9 mouse cellular contexts compared by ENCODE assay signal in the genomic region with DNA sequence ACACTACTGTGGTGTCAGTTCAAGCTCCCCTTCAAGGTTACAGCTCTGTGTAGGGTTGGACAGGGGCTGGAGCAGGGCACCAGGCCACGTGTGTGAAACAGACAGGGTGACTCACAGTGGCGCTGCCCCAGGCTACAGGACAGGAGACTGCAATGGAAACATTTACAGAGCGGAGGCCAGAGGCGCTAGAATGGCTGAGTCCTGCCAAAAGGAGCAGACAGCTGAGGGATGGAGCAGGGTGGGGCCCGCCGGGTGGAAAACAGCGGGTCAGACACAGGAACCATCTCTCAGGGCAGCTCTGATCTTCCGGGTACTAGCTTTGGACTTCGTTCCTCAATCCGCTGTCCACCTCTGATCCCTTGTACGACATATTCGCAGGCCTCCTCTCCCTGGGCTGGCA. TPM values are rescaled to one million over a fixed set of nuclear protein-coding genes. Genes with fewer than 3 reads are reported as not detected.
A peak's percentile ranks its signal among the peaks of the same experiment; 100 is the strongest.
DNase-seq lines count a peak whose midpoint lies in the region; ATAC-seq and TF ChIP-seq lines count a peak whose summit lies in the region.
"Had no signal": no experiment of that assay in that cellular context is flagged by ENCODE, and none has a peak within 500 bp of the region (broad histone marks: within the 10 kb centered on the region; RNA-seq: fewer than 3 reads in every experiment).

No protein-coding gene starts in this region.

- H3K4me3 ChIP-seq in kidney, embryonic 14.5 days (ENCODE audit: low read length), result no peak overlapping the region
- no peak overlapping the region for H3K4me3 ChIP-seq in intestine, postnatal 0 days (ENCODE audit: low read depth, low read length)
- no peak overlapping the region for H3K4me3 ChIP-seq in forebrain, embryonic 12.5 days (replicated peaks)
- H3K4me3 ChIP-seq: erythroblast, embryonic 14.5 days had no signal

- peak; percentile 52 for DNase-seq in kidney, adult 18-20 months
- peak; percentile 81 for DNase-seq in fibroblast of lung, adult 2 months (ENCODE audit: low read depth)
- DNase-seq in neural tube, embryonic 10.5 days (ENCODE audit: extremely low spot score, low spot score), result no peak

- 76% methylated on average over 12 of the region's 12 CpGs for WGBS in kidney, embryonic 14.5 days
- WGBS in intestine, postnatal 0 days, result 27% methylated on average over 12 of the region's 12 CpGs
- 86% methylated on average over 12 of the region's 12 CpGs for WGBS in forebrain, embryonic 12.5 days

- H3K9me3 ChIP-seq in kidney, embryonic 14.5 days (ENCODE audit: control insufficient read depth, low read length), result no peaks in the 10 kb centered on the region
- no peaks in the 10 kb centered on the region for H3K9me3 ChIP-seq in intestine, postnatal 0 days (ENCODE audit: control insufficient read depth)
- no peaks in the 10 kb centered on the region for H3K9me3 ChIP-seq in forebrain, embryonic 12.5 days

- no peak; the same call in 1 of the 2 replicates for ATAC-seq in kidney, embryonic 14.5 days (ENCODE audit: low FRiP score, low TSS enrichment)
- ATAC-seq in intestine, postnatal 0 days, result peak; percentile 61
- 0 out of 2 replicates have a peak, but pooled peaks have one; percentile 4 for ATAC-seq in monocyte, adult 5-6 weeks (replicated peaks; ENCODE audit: insufficient number of reproducible peaks, low FRiP score, low TSS enrichment, poor library complexity, severe bottlenecking)
- no peak for ATAC-seq in erythroid progenitor cell, adult 5-6 weeks (replicated peaks; ENCODE audit: low FRiP score, poor library complexity, severe bottlenecking)
- no peak for ATAC-seq in forebrain, embryonic 12.5 days (ENCODE audit: low FRiP score)

- H3K27me3 ChIP-seq in kidney, embryonic 14.5 days (ENCODE audit: control insufficient read depth, insufficient read depth, low read length), result no peaks in the 10 kb centered on the region
- no peaks in the 10 kb centered on the region for H3K27me3 ChIP-seq in intestine, postnatal 0 days (replicated peaks; ENCODE audit: control insufficient read depth, insufficient read depth, low read length)
- no peaks in the 10 kb centered on the region for H3K27me3 ChIP-seq in forebrain, embryonic 12.5 days

- no peak overlapping the region for H3K27ac ChIP-seq in kidney, embryonic 14.5 days (ENCODE audit: low read depth, low read length)
- H3K27ac ChIP-seq in intestine, postnatal 0 days (ENCODE audit: low read depth, low read length), result no peak overlapping the region; the same call in 1 of the 2 replicates
- no peak overlapping the region for H3K27ac ChIP-seq in forebrain, embryonic 12.5 days

- TF ChIP-seq CTCF in intestine, postnatal 0 days (IDR thresholded peaks at IDR 0.05; ENCODE audit: low read depth), result peak; percentile 15; the same call in 1 of the 2 replicates

- H3K4me1 ChIP-seq in kidney, embryonic 14.5 days (ENCODE audit: control insufficient read depth, insufficient read depth, low read length), result peaks cover 33% of the 10 kb centered on the region
- 0 out of 2 replicates have a peak, but pooled peaks cover 8% of the 10 kb centered on the region for H3K4me1 ChIP-seq in intestine, postnatal 0 days (replicated peaks; ENCODE audit: control insufficient read depth, insufficient read depth, low read length)
- H3K4me1 ChIP-seq in forebrain, embryonic 12.5 days, result peaks cover 7% of the 10 kb centered on the region

- no peaks in the 10 kb centered on the region for H3K36me3 ChIP-seq in kidney, embryonic 14.5 days (ENCODE audit: control insufficient read depth, insufficient read depth, low read length)
- no peaks in the 10 kb centered on the region for H3K36me3 ChIP-seq in intestine, postnatal 0 days (ENCODE audit: control insufficient read depth, insufficient read depth)
- no peaks in the 10 kb centered on the region for H3K36me3 ChIP-seq in forebrain, embryonic 12.5 days (replicated peaks)

- H3K4me2 ChIP-seq in kidney, embryonic 14.5 days (replicated peaks; ENCODE audit: low read depth, low read length), result no peak overlapping the region
- 0 out of 2 replicates have a peak overlapping the region, but pooled peaks have one; percentile 9 for H3K4me2 ChIP-seq in intestine, postnatal 0 days (replicated peaks; ENCODE audit: low read depth)
- no peak overlapping the region for H3K4me2 ChIP-seq in forebrain, embryonic 12.5 days

- H3K9ac ChIP-seq in kidney, embryonic 14.5 days (ENCODE audit: low read depth, low read length), result no peak overlapping the region
- H3K9ac ChIP-seq in intestine, postnatal 0 days (ENCODE audit: low read depth, low read length), result no peak overlapping the region
- H3K9ac ChIP-seq in forebrain, embryonic 12.5 days, result no peak overlapping the region

RNA-seq across cellular contexts. Expression of a gene that starts 4.3 kb away (rescaled TPM):
- polyA plus RNA-seq in kidney, embryonic 14.5 days (2014; fragmentation: Nextera tagmentation; extraction: Ambion mirVana), result 0.47 and 0.77 TPM in 2 replicates
- 0.76 and 1.4 TPM in 2 replicates for polyA plus RNA-seq in intestine, postnatal 0 days (2015; fragmentation: Nextera tagmentation; extraction: Ambion mirVana)
- 28.4 to 51.7 TPM (median 32.7 TPM) in 3 replicates for total RNA-seq in monocyte, adult 5-6 weeks (2017)
- 2.9 TPM in 1 of 2 replicates, not detected in the other for total RNA-seq in erythroid progenitor cell, adult 5-6 weeks (2015; ENCODE audit: low replicate concordance)
- total RNA-seq in erythroid progenitor cell, adult 5-6 weeks (2017; ENCODE audit: low replicate concordance), result 0.26 TPM in 1 of 2 replicates, not detected in the other
- polyA plus RNA-seq in forebrain, embryonic 12.5 days (2016; fragmentation: Nextera tagmentation; extraction: Ambion mirVana), result 0.10 and 0.22 TPM in 2 replicates
- polyA plus RNA-seq: erythroblast, embryonic 14.5 days had no signal

RNA-seq across cellular contexts. Expression of a gene that starts 13.5 kb away (rescaled TPM):
- polyA plus RNA-seq in kidney, embryonic 14.5 days (2014; fragmentation: Nextera tagmentation; extraction: Ambion mirVana), result 2.6 and 3.4 TPM in 2 replicates
- polyA plus RNA-seq in intestine, postnatal 0 days (2015; fragmentation: Nextera tagmentation; extraction: Ambion mirVana), result 1.1 and 1.3 TPM in 2 replicates
- total RNA-seq in monocyte, adult 5-6 weeks (2017), result 0.53 to 1.3 TPM in 2 of 3 replicates, not detected in the other
- total RNA-seq in erythroid progenitor cell, adult 5-6 weeks (2015; ENCODE audit: low replicate concordance), result not detected in 2 replicates
- not detected in 2 replicates for total RNA-seq in erythroid progenitor cell, adult 5-6 weeks (2017; ENCODE audit: low replicate concordance)
- 4.1 and 5.2 TPM in 2 replicates for polyA plus RNA-seq in forebrain, embryonic 12.5 days (2016; fragmentation: Nextera tagmentation; extraction: Ambion mirVana)
- polyA plus RNA-seq: erythroblast, embryonic 14.5 days had no signal

RNA-seq across cellular contexts. Expression of a gene that starts 31.9 kb away (rescaled TPM):
- 2.7 and 3.1 TPM in 2 replicates for polyA plus RNA-seq in kidney, embryonic 14.5 days (2014; fragmentation: Nextera tagmentation; extraction: Ambion mirVana)
- 2.5 and 2.6 TPM in 2 replicates for polyA plus RNA-seq in intestine, postnatal 0 days (2015; fragmentation: Nextera tagmentation; extraction: Ambion mirVana)
- total RNA-seq in monocyte, adult 5-6 weeks (2017), result 6.9 to 10.8 TPM (median 9.8 TPM) in 3 replicates
- 34.0 and 38.9 TPM in 2 replicates for total RNA-seq in erythroid progenitor cell, adult 5-6 weeks (2015; ENCODE audit: low replicate concordance)
- 37.8 and 43.8 TPM in 2 replicates for total RNA-seq in erythroid progenitor cell, adult 5-6 weeks (2017; ENCODE audit: low replicate concordance)
- polyA plus RNA-seq in forebrain, embryonic 12.5 days (2016; fragmentation: Nextera tagmentation; extraction: Ambion mirVana), result 1.2 and 1.4 TPM in 2 replicates

RNA-seq across cellular contexts. Expression of a gene that starts 50.9 kb away (rescaled TPM):
- 31.6 and 40.6 TPM in 2 replicates for polyA plus RNA-seq in kidney, embryonic 14.5 days (2014; fragmentation: Nextera tagmentation; extraction: Ambion mirVana)
- polyA plus RNA-seq in intestine, postnatal 0 days (2015; fragmentation: Nextera tagmentation; extraction: Ambion mirVana), result 8.3 and 8.5 TPM in 2 replicates
- total RNA-seq in monocyte, adult 5-6 weeks (2017), result 16.2 to 45.2 TPM (median 35.8 TPM) in 3 replicates
- total RNA-seq in erythroid progenitor cell, adult 5-6 weeks (2015; ENCODE audit: low replicate concordance), result 4.7 TPM in 1 of 2 replicates, not detected in the other
- total RNA-seq in erythroid progenitor cell, adult 5-6 weeks (2017; ENCODE audit: low replicate concordance), result 3.2 and 4.2 TPM in 2 replicates
- 28.3 and 30.6 TPM in 2 replicates for polyA plus RNA-seq in forebrain, embryonic 12.5 days (2016; fragmentation: Nextera tagmentation; extraction: Ambion mirVana)

RNA-seq across cellular contexts. Expression of a gene that starts 57.0 kb away (rescaled TPM):
- not detected in 2 replicates for polyA plus RNA-seq in kidney, embryonic 14.5 days (2014; fragmentation: Nextera tagmentation; extraction: Ambion mirVana)
- 15.8 and 18.1 TPM in 2 replicates for polyA plus RNA-seq in intestine, postnatal 0 days (2015; fragmentation: Nextera tagmentation; extraction: Ambion mirVana)
- total RNA-seq in monocyte, adult 5-6 weeks (2017), result not detected in 3 replicates
- not detected in 2 replicates for total RNA-seq in erythroid progenitor cell, adult 5-6 weeks (2015; ENCODE audit: low replicate concordance)
- not detected in 2 replicates for total RNA-seq in erythroid progenitor cell, adult 5-6 weeks (2017; ENCODE audit: low replicate concordance)
- 0.17 and 0.24 TPM in 2 replicates for polyA plus RNA-seq in forebrain, embryonic 12.5 days (2016; fragmentation: Nextera tagmentation; extraction: Ambion mirVana)

Comparison
In these comparisons a context has a peak if more than half of its experiments do, and no peak if none do; other contexts are left out.
1. ATAC-seq: peak in intestine, postnatal 0 days (single experiment) and monocyte, adult 5-6 weeks (single experiment); none in kidney, embryonic 14.5 days (single experiment), erythroid progenitor cell, adult 5-6 weeks (single experiment) and forebrain, embryonic 12.5 days (single experiment).